Mouse (Mus musculus) adrenal gland, adult 2 months (tissue): Measurements from ENCODE around the gene Ly6g6c. TPM values are rescaled to one million over a fixed set of nuclear protein-coding genes. Genes with fewer than 3 reads are reported as not detected.
A peak's percentile ranks its signal among the peaks of the same experiment; 100 is the strongest.

Experiments used
- DNase-seq: peaks from one replicate; pipeline ENCODE4 v3.0.0; 2021
- long read RNA-seq: library from polyadenylated mRNA; stranded (forward); transcript quantifications from one replicate; pipeline ENCODE4 v2.0.0, GENCODE M21; 2021
- polyA plus RNA-seq: library from polyadenylated mRNA; depleted of rRNA; stranded (reverse); fragments of >200 nt; gene quantifications from 2 replicates; pipeline ENCODE4 v1.2.3, GENCODE M21; 2012; rRNA removed
- total RNA-seq, 2 experiments: library from RNA; stranded (reverse); gene quantifications; 2 replicates each; pipeline ENCODE4 v1.2.3; 2021

The Ly6g6c gene
- total RNA-seq (not detected), polyA plus RNA-seq (not detected in 2 replicates)
- long read RNA-seq, result 0 reads

GRCm38 (mm10) chr17:35064951-35065947, at the start of gene Ly6g6c:
Gene Ly6g6c (plus strand): TSS chr17:35065388.
- DNase-seq, result no peak

GRCm38 (mm10) chr17:35016376-35016775, 48.8 kb upstream of the Ly6g6c start, which contains the start of gene Vwa7:
Gene Vwa7 (plus strand): TSS chr17:35016579.
- peak; percentile 73 for DNase-seq

- DNase-seq, result no peak
Measured at GRCm38 (mm10) chr17:35016791-35017705, 48.1 kb upstream of the Ly6g6c start.

- no peak for DNase-seq
Measured at GRCm38 (mm10) chr17:35017706-35018030, 47.5 kb upstream of the Ly6g6c start.

GRCm38 (mm10) chr17:35018171-35018570, 47.0 kb upstream of the Ly6g6c start:
- DNase-seq, result no peak

GRCm38 (mm10) chr17:35019894-35020293, 45.3 kb upstream of the Ly6g6c start:
- DNase-seq, result no peak

GRCm38 (mm10) chr17:35020551-35020950, 44.6 kb upstream of the Ly6g6c start:
- DNase-seq, result no peak

GRCm38 (mm10) chr17:35021163-35021808, 43.9 kb upstream of the Ly6g6c start:
- DNase-seq, result peak; percentile 87

- no peak for DNase-seq
Measured at GRCm38 (mm10) chr17:35021842-35022477, 43.2 kb upstream of the Ly6g6c start.

- DNase-seq, result no peak
Measured at GRCm38 (mm10) chr17:35022541-35023060, 42.6 kb upstream of the Ly6g6c start.

GRCm38 (mm10) chr17:35023221-35023620, 42.0 kb upstream of the Ly6g6c start:
- no peak for DNase-seq

GRCm38 (mm10) chr17:35023756-35024155, 41.4 kb upstream of the Ly6g6c start:
- no peak for DNase-seq

- no peak for DNase-seq
Measured at GRCm38 (mm10) chr17:35024261-35024660, 40.9 kb upstream of the Ly6g6c start.

- DNase-seq, result no peak
Measured at GRCm38 (mm10) chr17:35024691-35025488, 40.3 kb upstream of the Ly6g6c start.

- DNase-seq, result no peak
Measured at GRCm38 (mm10) chr17:35026206-35026605, 39.0 kb upstream of the Ly6g6c start.

GRCm38 (mm10) chr17:35027277-35028068, 37.7 kb upstream of the Ly6g6c start, which contains the start of gene Sapcd1:
Gene Sapcd1 (minus strand): TSS chr17:35028016.
- no peak for DNase-seq

GRCm38 (mm10) chr17:35028315-35028714, 36.9 kb upstream of the Ly6g6c start:
- DNase-seq, result no peak

- DNase-seq, result no peak
Measured at GRCm38 (mm10) chr17:35029691-35030532, 35.3 kb upstream of the Ly6g6c start.
